Mouse (Mus musculus) spleen, embryonic (tissue): ENCODE data around the gene Tbc1d17.

ENCODE experiments used
- CTCF ChIA-PET: fragments of 350-600 bp; sonication (Branson Sonifier 250); formaldehyde crosslinking; loops from one replicate; lab custom pipeline; 2022; lab: Charles Lee

The Tbc1d17 gene

DNA sequence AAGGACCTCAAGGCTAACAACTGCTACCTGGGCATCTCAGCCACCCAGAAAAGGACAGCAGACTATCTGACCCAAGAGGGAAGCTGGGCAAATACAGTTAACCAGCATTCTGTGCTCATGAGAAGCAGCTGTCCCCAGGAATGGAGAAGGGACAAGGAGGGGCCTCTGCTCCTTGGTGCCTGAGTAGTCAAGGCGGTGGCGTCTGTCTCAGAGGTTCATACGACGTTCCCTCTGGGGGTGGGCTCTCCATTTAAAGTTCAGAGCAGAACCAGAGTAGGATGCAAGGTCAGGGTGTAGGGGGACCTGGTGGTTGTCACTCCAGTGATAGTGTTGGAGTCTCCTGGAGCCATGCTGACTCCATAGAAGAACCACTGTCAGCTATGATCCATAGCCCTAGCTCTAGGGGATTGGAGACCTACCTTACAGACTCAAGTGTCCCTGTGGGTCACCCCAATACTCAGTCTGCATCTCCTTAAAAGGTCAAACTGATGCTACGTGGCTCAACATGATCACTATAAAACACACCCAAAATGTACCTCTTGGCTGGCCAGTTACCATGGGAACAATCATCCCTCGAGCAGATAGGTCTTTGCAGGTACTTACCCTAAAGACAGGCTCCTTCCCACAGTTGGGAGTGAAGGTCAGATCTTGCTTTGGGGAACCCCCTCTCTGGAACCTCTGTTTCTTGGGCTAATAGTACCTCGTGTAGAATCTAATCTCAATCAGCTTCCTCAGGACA lies 37.9 kb downstream of the Tbc1d17 start:
- CTCF ChIA-PET = no interaction called here

DNA sequence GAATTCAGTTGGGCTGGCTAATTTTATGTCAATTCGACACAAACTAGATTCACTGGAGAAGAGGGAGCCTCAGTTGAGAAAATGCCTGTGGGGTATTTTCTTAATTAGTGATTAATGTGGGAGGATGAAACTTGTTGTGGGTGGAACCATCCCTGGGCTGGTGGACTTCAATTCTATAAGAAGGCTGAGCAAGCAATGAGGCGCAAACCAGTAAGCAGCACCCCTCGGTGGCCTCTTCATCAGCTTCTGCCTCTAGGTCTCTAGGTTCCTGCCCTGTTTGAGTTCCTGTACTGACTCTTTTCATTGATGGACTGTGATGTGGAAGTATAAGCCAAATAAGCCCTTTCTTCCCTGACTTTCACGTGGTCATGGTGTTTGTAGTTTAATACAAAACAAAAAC lies 38.5 kb downstream of the Tbc1d17 start:
- CTCF ChIA-PET = no interaction called here

DNA sequence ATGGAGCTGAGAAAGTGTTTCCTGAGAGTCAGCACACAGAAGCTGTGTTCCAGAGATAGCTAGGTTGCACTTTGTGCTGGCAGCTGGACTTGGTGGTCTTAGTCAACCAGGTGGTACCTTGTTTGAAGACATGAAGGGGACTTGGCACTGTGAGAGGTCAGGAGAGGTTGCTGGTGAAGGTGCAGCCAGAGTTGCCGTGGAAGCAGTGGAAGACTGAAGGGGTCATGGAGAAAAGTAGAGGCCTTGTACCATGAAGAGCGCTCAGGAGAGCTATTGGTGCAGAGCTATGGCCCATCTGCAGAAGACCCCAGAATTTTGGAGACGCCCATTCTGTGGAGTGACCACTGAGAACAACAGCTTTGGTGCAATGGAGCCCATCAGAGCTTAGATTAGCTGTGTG lies 39.4 kb downstream of the Tbc1d17 start:
- CTCF ChIA-PET = no interaction called here

DNA sequence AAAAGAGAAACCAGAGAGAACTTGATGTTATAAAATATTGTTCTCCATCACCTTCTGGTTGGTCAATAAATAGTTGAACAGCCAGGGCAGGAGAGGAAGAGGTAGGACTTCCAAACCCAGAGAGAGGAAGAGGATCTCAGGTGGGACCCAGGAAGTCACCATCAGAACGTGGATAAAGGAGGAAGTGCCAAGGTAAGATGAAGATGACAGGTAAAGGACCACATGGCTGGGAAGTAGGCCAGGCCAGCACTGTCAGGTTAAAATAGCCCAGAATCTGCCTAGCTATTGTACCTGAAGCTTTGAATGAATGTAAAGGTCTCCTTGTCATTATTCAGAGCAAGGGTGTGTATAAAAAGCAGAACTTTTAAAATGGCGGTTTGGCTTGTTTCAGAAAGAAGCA lies 40.0 kb downstream of the Tbc1d17 start:
- CTCF ChIA-PET = no interaction called here

DNA sequence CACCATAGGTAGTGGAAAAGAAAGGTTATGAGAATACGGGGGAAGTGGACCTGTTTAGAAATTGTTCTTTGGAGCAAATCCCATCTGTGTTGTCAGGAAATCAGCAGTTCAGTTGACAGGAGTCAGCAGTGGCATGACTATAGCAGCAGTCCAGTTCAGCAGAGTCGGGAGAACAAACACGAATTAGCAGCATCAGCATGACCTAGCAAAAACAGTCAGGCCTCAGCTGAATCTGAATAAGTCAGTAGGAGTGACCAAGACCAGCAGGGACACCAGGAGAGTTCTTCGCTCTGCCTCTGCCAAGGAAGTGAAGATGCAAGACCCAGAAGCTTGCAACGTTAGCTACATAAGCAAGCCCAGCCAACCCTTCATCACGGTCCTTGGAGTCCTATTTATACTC lies 56.1 kb downstream of the Tbc1d17 start:
- CTCF ChIA-PET = no interaction called here

DNA sequence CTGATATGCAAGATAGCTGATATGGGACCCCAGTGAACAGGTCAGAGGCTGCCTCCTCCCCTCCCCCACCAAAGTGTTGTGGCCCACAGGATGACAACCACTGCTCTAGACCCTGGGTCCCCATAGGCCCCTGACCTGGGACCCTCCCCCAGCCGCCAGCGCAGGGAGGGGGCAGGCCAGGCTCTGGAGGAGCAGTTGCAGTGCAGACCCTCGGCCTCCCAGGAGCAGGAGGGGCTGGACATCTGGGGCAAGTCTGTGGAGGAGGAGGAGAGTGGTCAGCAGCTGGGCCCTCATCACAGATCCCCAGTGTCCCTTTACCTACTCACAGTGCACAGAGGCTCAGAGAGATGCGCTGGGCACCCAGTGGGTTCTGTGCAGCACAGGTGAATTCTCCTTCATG lies 58.8 kb downstream of the Tbc1d17 start:
- CTCF ChIA-PET = no interaction called here

DNA sequence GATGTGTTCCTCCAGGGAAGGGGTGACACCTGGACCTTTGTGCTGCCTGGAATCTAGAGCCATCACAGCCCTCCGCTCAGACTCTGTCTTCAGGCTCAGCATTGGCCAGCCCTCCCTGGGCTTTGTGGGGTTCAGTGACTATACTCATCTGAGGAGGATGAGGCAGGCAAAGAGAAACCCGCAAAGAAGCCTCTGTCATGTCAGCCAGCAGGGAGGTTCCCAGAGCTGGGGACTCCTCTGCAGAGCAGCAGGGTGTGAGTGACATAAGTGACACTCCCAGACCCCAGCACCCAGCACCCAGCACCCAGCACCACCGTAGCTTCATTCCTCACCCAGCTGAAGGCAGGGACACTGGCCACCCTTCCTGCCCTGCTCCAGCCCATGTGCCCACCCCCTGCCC lies 59.3 kb downstream of the Tbc1d17 start:
- CTCF ChIA-PET = no interaction called here
